Mouse (Mus musculus): ENCODE measurements around the gene Zfp358. TPM values are rescaled to one million over a fixed set of nuclear protein-coding genes. Genes with fewer than 3 reads are reported as not detected.
A peak's percentile ranks its signal among the peaks of the same experiment; 100 is the strongest.

The Zfp358 gene
- polyA plus RNA-seq, 1 experiment, result 30.6 TPM

GRCm38 (mm10) chr8:3493845-3494208 lies 889 bp downstream of the Zfp358 start:
- H3K27me3 ChIP-seq (ENCODE audit: control insufficient read depth, insufficient read depth, insufficient read length), result no peaks in the 10 kb centered on the region
- peak overlapping the region; percentile 19 for H3ac ChIP-seq (ENCODE audit: control insufficient read depth, insufficient read length, low read depth)
- H3K79me3 ChIP-seq (ENCODE audit: low read depth), result peaks cover 3% of the 10 kb centered on the region
- peak overlapping the region; percentile 74 for H3K4me3 ChIP-seq (ENCODE audit: insufficient read depth, poor library complexity, severe bottlenecking)
- H3K79me2 ChIP-seq (ENCODE audit: control insufficient read depth, insufficient read depth), result peaks cover 18% of the 10 kb centered on the region
- peaks cover 3% of the 10 kb centered on the region for H3K36me3 ChIP-seq (ENCODE audit: control insufficient read depth, insufficient read depth)
- TF ChIP-seq USF1 (IDR thresholded peaks at IDR 0.05; ENCODE audit: low read depth), result no peak
- TF ChIP-seq FOSL1 (IDR thresholded peaks at IDR 0.05; ENCODE audit: insufficient read depth, low read length, poor library complexity, severe bottlenecking), result no peak

- Histone ChIP-seq H3K79me3 (ENCODE audit: low read depth) (peaks cover 5% of the 10 kb centered on the region), H3K4me3 (ENCODE audit: insufficient read depth, poor library complexity, severe bottlenecking) (no peak overlapping the region), H3ac (ENCODE audit: control insufficient read depth, insufficient read length, low read depth) (no peak overlapping the region), H3K27me3 (ENCODE audit: control insufficient read depth, insufficient read depth, insufficient read length) (no peaks in the 10 kb centered on the region), H3K79me2 (ENCODE audit: control insufficient read depth, insufficient read depth) (peaks cover 21% of the 10 kb centered on the region), H3K36me3 (ENCODE audit: control insufficient read depth, insufficient read depth) (peaks cover 3% of the 10 kb centered on the region)
- TF ChIP-seq MYOD1 (IDR thresholded peaks at IDR 0.05; ENCODE audit: control insufficient read depth, insufficient read length, low read depth) (no peak), USF1 (IDR thresholded peaks at IDR 0.05; ENCODE audit: low read depth) (no peak), FOSL1 (IDR thresholded peaks at IDR 0.05; ENCODE audit: insufficient read depth, low read length, poor library complexity, severe bottlenecking) (no peak), CEBPB (IDR thresholded peaks at IDR 0.05; ENCODE audit: low read depth) (no peak), MAX (IDR thresholded peaks at IDR 0.05) (no peak), CTCF (IDR thresholded peaks at IDR 0.05; ENCODE audit: control insufficient read depth, insufficient read depth, insufficient read length) (no peak), MYOG (IDR thresholded peaks at IDR 0.05; ENCODE audit: control insufficient read depth, extremely low read depth, insufficient read length) (no peak)
Measured at GRCm38 (mm10) chr8:3495578-3496427, 2.9 kb downstream of the Zfp358 start.

- Histone ChIP-seq H3K36me3 (ENCODE audit: control insufficient read depth, insufficient read depth) (peaks cover 3% of the 10 kb centered on the region), H3K4me3 (ENCODE audit: insufficient read depth, poor library complexity, severe bottlenecking) (no peak overlapping the region), H3ac (ENCODE audit: control insufficient read depth, insufficient read length, low read depth) (no peak overlapping the region), H3K79me2 (ENCODE audit: control insufficient read depth, insufficient read depth) (peaks cover 27% of the 10 kb centered on the region), H3K79me3 (ENCODE audit: low read depth) (peaks cover 7% of the 10 kb centered on the region), H3K27me3 (ENCODE audit: control insufficient read depth, insufficient read depth, insufficient read length) (no peaks in the 10 kb centered on the region)
- no peak for TF ChIP-seq MYOD1 (IDR thresholded peaks at IDR 0.05; ENCODE audit: control insufficient read depth, insufficient read length, low read depth)
- TF ChIP-seq USF1 (IDR thresholded peaks at IDR 0.05; ENCODE audit: low read depth), result no peak
- no peak for TF ChIP-seq MYOG (IDR thresholded peaks at IDR 0.05; ENCODE audit: control insufficient read depth, extremely low read depth, insufficient read length)
- no peak for TF ChIP-seq MAX (IDR thresholded peaks at IDR 0.05)
- TF ChIP-seq FOSL1 (IDR thresholded peaks at IDR 0.05; ENCODE audit: insufficient read depth, low read length, poor library complexity, severe bottlenecking), result no peak
Measured at GRCm38 (mm10) chr8:3496428-3496748, 3.5 kb downstream of the Zfp358 start.

GRCm38 (mm10) chr8:3498583-3498982 lies 5.6 kb downstream of the Zfp358 start:
- Histone ChIP-seq H3K4me3 (ENCODE audit: insufficient read depth, poor library complexity, severe bottlenecking) (no peak overlapping the region), H3K27me3 (ENCODE audit: control insufficient read depth, insufficient read depth, insufficient read length) (no peaks in the 10 kb centered on the region), H3K79me3 (ENCODE audit: low read depth) (peaks cover 8% of the 10 kb centered on the region), H3ac (ENCODE audit: control insufficient read depth, insufficient read length, low read depth) (no peak overlapping the region), H3K36me3 (ENCODE audit: control insufficient read depth, insufficient read depth) (peaks cover 5% of the 10 kb centered on the region), H3K79me2 (ENCODE audit: control insufficient read depth, insufficient read depth) (peaks cover 30% of the 10 kb centered on the region)
- TF ChIP-seq MAX (IDR thresholded peaks at IDR 0.05), result no peak
- no peak for TF ChIP-seq MYOD1 (IDR thresholded peaks at IDR 0.05; ENCODE audit: control insufficient read depth, insufficient read length, low read depth)
- no peak for TF ChIP-seq FOSL1 (IDR thresholded peaks at IDR 0.05; ENCODE audit: insufficient read depth, low read length, poor library complexity, severe bottlenecking)
- TF ChIP-seq MYOG (IDR thresholded peaks at IDR 0.05; ENCODE audit: control insufficient read depth, extremely low read depth, insufficient read length), result no peak
- TF ChIP-seq CEBPB (IDR thresholded peaks at IDR 0.05; ENCODE audit: low read depth), result no peak
- TF ChIP-seq CTCF (IDR thresholded peaks at IDR 0.05; ENCODE audit: control insufficient read depth, insufficient read depth, insufficient read length), result no peak
- no peak for TF ChIP-seq USF1 (IDR thresholded peaks at IDR 0.05; ENCODE audit: low read depth)

GRCm38 (mm10) chr8:3499751-3500150 lies 6.8 kb downstream of the Zfp358 start:
- peaks cover 8% of the 10 kb centered on the region for H3K36me3 ChIP-seq (ENCODE audit: control insufficient read depth, insufficient read depth)
- H3ac ChIP-seq (ENCODE audit: control insufficient read depth, insufficient read length, low read depth), result peak overlapping the region; percentile 67
- peaks cover 18% of the 10 kb centered on the region for H3K79me2 ChIP-seq (ENCODE audit: control insufficient read depth, insufficient read depth)
- no peaks in the 10 kb centered on the region for H3K27me3 ChIP-seq (ENCODE audit: control insufficient read depth, insufficient read depth, insufficient read length)
- TF ChIP-seq CTCF (IDR thresholded peaks at IDR 0.05; ENCODE audit: control insufficient read depth, insufficient read depth, insufficient read length), result no peak
- no peak for TF ChIP-seq MAX (IDR thresholded peaks at IDR 0.05)
- TF ChIP-seq FOSL1 (IDR thresholded peaks at IDR 0.05; ENCODE audit: insufficient read depth, low read length, poor library complexity, severe bottlenecking), result no peak
- no peak for TF ChIP-seq CEBPB (IDR thresholded peaks at IDR 0.05; ENCODE audit: low read depth)
- no peak for TF ChIP-seq MYOG (IDR thresholded peaks at IDR 0.05; ENCODE audit: control insufficient read depth, extremely low read depth, insufficient read length)
- TF ChIP-seq USF1 (IDR thresholded peaks at IDR 0.05; ENCODE audit: low read depth), result no peak
- no peak for TF ChIP-seq MYOD1 (IDR thresholded peaks at IDR 0.05; ENCODE audit: control insufficient read depth, insufficient read length, low read depth)
- H3K79me3 ChIP-seq (ENCODE audit: low read depth), result peaks cover 6% of the 10 kb centered on the region
- peak overlapping the region; percentile 41 for H3K4me3 ChIP-seq (ENCODE audit: insufficient read depth, poor library complexity, severe bottlenecking)

All from C2C12 (cell line).